18 mouse cellular contexts compared by ENCODE assay signal in the genomic region with DNA sequence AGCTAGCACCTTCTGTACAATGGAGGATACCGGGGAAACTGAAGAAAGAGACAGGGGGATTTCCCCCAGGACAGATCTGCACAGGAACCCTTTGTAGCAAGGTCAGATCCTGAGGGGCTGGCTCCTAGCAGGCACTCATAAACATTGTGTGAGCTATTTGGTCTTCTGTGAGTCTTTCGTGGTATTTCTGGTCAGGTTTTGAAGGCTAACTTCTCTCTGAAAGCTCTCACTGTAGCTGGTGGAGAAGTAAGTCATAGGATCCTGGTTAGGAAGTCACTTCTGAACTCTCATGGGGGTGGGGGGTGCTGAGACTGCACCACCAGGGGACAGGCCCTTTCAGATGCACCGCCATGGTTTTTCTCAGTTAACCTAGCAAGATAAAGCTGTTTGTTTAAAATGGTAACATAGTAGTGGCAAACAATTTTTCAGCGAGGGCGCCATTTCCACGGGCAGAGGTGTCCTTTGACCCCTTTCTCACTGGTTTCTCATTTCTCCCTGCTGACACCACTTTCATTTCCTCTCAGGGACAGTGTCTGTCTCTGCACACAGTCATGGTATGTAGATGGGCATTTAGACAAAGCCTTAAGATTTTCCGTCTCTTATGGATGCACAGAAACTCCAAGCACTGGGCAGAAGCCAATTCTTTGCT. TPM values are rescaled to one million over a fixed set of nuclear protein-coding genes. Genes with fewer than 3 reads are reported as not detected.
DNase-seq lines count a peak whose midpoint lies in the region; ATAC-seq and TF ChIP-seq lines count a peak whose summit lies in the region.
"Had no signal": no experiment of that assay in that cellular context is flagged by ENCODE, and none has a peak within 500 bp of the region (broad histone marks: within the 10 kb centered on the region; RNA-seq: fewer than 3 reads in every experiment).

No protein-coding gene starts in this region.

- DNase-seq in lung, postnatal 10 days: no peak
- DNase-seq in left cerebral cortex, postnatal 36 days (ENCODE audit: low spot score in 2 of 2): no peak
- DNase-seq in right cerebral cortex, adult 2 months (ENCODE audit: low spot score in 2 of 2): no peak
- DNase-seq: cerebellum, adult 9-11 months; heart, adult 11 months; heart, postnatal 14 days; layer of hippocampus, adult 9-11 months; lung, adult 2 months; right cerebral cortex, postnatal 25 days had no signal

- no peak overlapping the region for H3ac ChIP-seq in myocyte (ENCODE audit: control insufficient read depth, insufficient read length)

- 36% methylated on average over 7 of the region's 7 CpGs for WGBS in lung, embryonic 15.5 days

- no peaks in the 10 kb centered on the region for H3K79me2 ChIP-seq in myocyte (ENCODE audit: control insufficient read depth, insufficient read depth)

- H3K4me2 ChIP-seq in lung, embryonic 15.5 days: no peak overlapping the region
- H3K4me2 ChIP-seq in myocyte (ENCODE audit: low read depth): peak overlapping the region; percentile 51

- peak overlapping the region; percentile 15; the same call in 1 of the 2 replicates for H3K27ac ChIP-seq in lung, embryonic 15.5 days
- H3K27ac ChIP-seq: kidney, postnatal 0 days had no signal

- intact Hi-C loops in left cerebral cortex, postnatal 36 days (cut with DNase I): no loop called here

- no peak for TF ChIP-seq POLR2A in myocyte (IDR thresholded peaks at IDR 0.05; ENCODE audit: insufficient read length, low read depth)

- ATAC-seq in lung, embryonic 15.5 days (ENCODE audit: borderline replicate concordance, extremely low read depth, low FRiP score, low TSS enrichment): no peak
- ATAC-seq in CD4-positive, CD25-positive, alpha-beta regulatory T cell, adult 4 months: peak; percentile 87
- ATAC-seq in granulocyte monocyte progenitor cell, adult 5-6 weeks (replicated peaks; ENCODE audit: poor library complexity, severe bottlenecking): peak; percentile 75

- H3K9ac ChIP-seq in lung, embryonic 15.5 days: no peak overlapping the region

- H3K4me3 ChIP-seq in lung, embryonic 15.5 days: no peak overlapping the region
- no peak overlapping the region for H3K4me3 ChIP-seq in myocyte
- H3K4me3 ChIP-seq: erythroblast, embryonic 14.5 days had no signal

- H3K27me3 ChIP-seq in lung, embryonic 15.5 days: no peaks in the 10 kb centered on the region
- peaks cover 7% of the 10 kb centered on the region for H3K27me3 ChIP-seq in myocyte (ENCODE audit: control insufficient read depth, insufficient read depth, insufficient read length)

- H3K9me3 ChIP-seq in lung, embryonic 15.5 days: no peaks in the 10 kb centered on the region

- H3K4me1 ChIP-seq in lung, embryonic 15.5 days: peaks cover 5% of the 10 kb centered on the region; the same call in 1 of the 2 replicates

- H3K36me3 ChIP-seq in lung, embryonic 15.5 days: no peaks in the 10 kb centered on the region
- H3K36me3 ChIP-seq in myocyte (ENCODE audit: control insufficient read depth, insufficient read depth): no peaks in the 10 kb centered on the region

TF ChIP-seq in myocyte, 11 proteins besides CTCF, POLR2A, EP300 and RAD21:
- TF ChIP-seq TCF3 (IDR thresholded peaks at IDR 0.05; ENCODE audit: insufficient read length, low read depth) (no peak), CEBPB (IDR thresholded peaks at IDR 0.05; ENCODE audit: insufficient read depth, poor library complexity, severe bottlenecking) (no peak), USF1 (IDR thresholded peaks at IDR 0.05; ENCODE audit: low read depth) (no peak), POLR2AphosphoS2 (IDR thresholded peaks at IDR 0.05; ENCODE audit: insufficient read length, low read depth) (no peak), MYOD1 (IDR thresholded peaks at IDR 0.05; ENCODE audit: control insufficient read depth in 1 of 3, insufficient read length in 2 of 3, low read depth in 2 of 3) (no peak), MAX (IDR thresholded peaks at IDR 0.05; ENCODE audit: low read depth) (no peak), REST (IDR thresholded peaks at IDR 0.05; ENCODE audit: insufficient read depth, insufficient read length) (no peak), E2F4 (IDR thresholded peaks at IDR 0.05; ENCODE audit: insufficient read depth) (no peak), SRF (IDR thresholded peaks at IDR 0.05; ENCODE audit: control insufficient read depth, insufficient read length, low read depth) (no peak), MYOG (IDR thresholded peaks at IDR 0.05; ENCODE audit: control insufficient read depth in 1 of 3, insufficient read depth in 1 of 3, insufficient read length in 2 of 3, low read depth in 2 of 3) (no peak), TCF12 (IDR thresholded peaks at IDR 0.05; ENCODE audit: insufficient read depth, poor library complexity, severe bottlenecking) (no peak)
TF ChIP-seq in myocyte: peak in this region for 0.

RNA-seq across cellular contexts. Expression of a gene that starts 18.4 kb away (rescaled TPM):
- not detected in 2 replicates for polyA plus RNA-seq in lung, embryonic 15.5 days (2015; fragmentation: Nextera tagmentation; extraction: Ambion mirVana)
- polyA plus RNA-seq in CD4-positive, CD25-positive, alpha-beta regulatory T cell, adult 4 months (2017; shearing (Covaris generic)): under 1 TPM in 1 of 2 experiments, not detected in 1; 0.27 TPM
- not detected in 2 replicates for total RNA-seq in granulocyte monocyte progenitor cell, adult 5-6 weeks (2014; fragmentation: Nextera tagmentation)
- total RNA-seq in granulocyte monocyte progenitor cell, adult 5-6 weeks (2017): not detected in 2 replicates
- polyA plus RNA-seq in myocyte (2012; fragmentation: generic; extraction: Trizol): not detected
- not detected for total RNA-seq in left cerebral cortex, postnatal 36 days (2021)
- total RNA-seq: adrenal gland, adult 18-20 months; heart, postnatal 14 days; left cerebral cortex, postnatal 10 days had no signal
- polyA plus RNA-seq: erythroblast, embryonic 14.5 days; frontal cortex, adult 2 months; kidney, postnatal 0 days; lung, adult 2 months had no signal

RNA-seq across cellular contexts. Expression of a gene that starts 27.7 kb away (rescaled TPM):
- polyA plus RNA-seq in lung, embryonic 15.5 days (2015; fragmentation: Nextera tagmentation; extraction: Ambion mirVana): 15.8 and 17.2 TPM in 2 replicates
- polyA plus RNA-seq in CD4-positive, CD25-positive, alpha-beta regulatory T cell, adult 4 months (2017; shearing (Covaris generic)): 10 to 100 TPM; 20.0 to 30.1 TPM
- total RNA-seq in granulocyte monocyte progenitor cell, adult 5-6 weeks (2014; fragmentation: Nextera tagmentation): 11.8 and 12.6 TPM in 2 replicates
- 16.8 and 17.4 TPM in 2 replicates for total RNA-seq in granulocyte monocyte progenitor cell, adult 5-6 weeks (2017)
- polyA plus RNA-seq in myocyte (2012; fragmentation: generic; extraction: Trizol): 12.9 TPM
- total RNA-seq in left cerebral cortex, postnatal 36 days (2021): 10 to 100 TPM; 33.4 to 34.6 TPM

RNA-seq across cellular contexts. Expression of a gene that starts 49.8 kb away (rescaled TPM):
- polyA plus RNA-seq in lung, embryonic 15.5 days (2015; fragmentation: Nextera tagmentation; extraction: Ambion mirVana): 0.62 and 0.66 TPM in 2 replicates
- polyA plus RNA-seq in CD4-positive, CD25-positive, alpha-beta regulatory T cell, adult 4 months (2017; shearing (Covaris generic)): 1 to 10 TPM in 1 of 2 experiments, under 1 TPM in 1; 0.57 to 1.8 TPM
- 2.1 TPM in 1 of 2 replicates, not detected in the other for total RNA-seq in granulocyte monocyte progenitor cell, adult 5-6 weeks (2014; fragmentation: Nextera tagmentation)
- total RNA-seq in granulocyte monocyte progenitor cell, adult 5-6 weeks (2017): 0.52 and 0.65 TPM in 2 replicates
- 0.07 TPM for polyA plus RNA-seq in myocyte (2012; fragmentation: generic; extraction: Trizol)
- 1 to 10 TPM; 1.1 to 1.3 TPM for total RNA-seq in left cerebral cortex, postnatal 36 days (2021)
- polyA plus RNA-seq: erythroblast, embryonic 14.5 days had no signal
